Mouse (Mus musculus) erythroblast, adult 5-6 weeks (primary cell): ENCODE measurements around the gene Khk. TPM values are rescaled to one million over a fixed set of nuclear protein-coding genes. Genes with fewer than 3 reads are reported as not detected.
A peak's percentile ranks its signal among the peaks of the same experiment; 100 is the strongest.
"Not testable (repeated sequence)": the region's sequence is repeated elsewhere in the genome, so short reads cannot be mapped to it uniquely, and the experiment has no call there.

Experiments used
- ATAC-seq: replicated peaks from 2 replicates; pipeline ENCODE4 v1.8.0; 2016; ENCODE audit warnings: moderate number of reproducible peaks, mild to moderate bottlenecking, moderate TSS enrichment, inconsistent platforms; ENCODE audit not compliant: poor library complexity, low FRiP score, severe bottlenecking
- total RNA-seq, 2 experiments: library from RNA; stranded (forward) in 1 of 2; stranded (reverse) in 1 of 2; fragments of 150-400 nt in 1 of 2; fragments of 200-764, 138-1000 nt in 1 of 2; gene quantifications; 2 replicates each; pipeline versions ENCODE4 v1.2.3 to v1.2.4; 2015 to 2017; ENCODE audit warnings: low replicate concordance in 2 of 2

Gene Khk
- total RNA-seq (2015; ENCODE audit: low replicate concordance) (8.1 and 14.4 TPM in 2 replicates), total RNA-seq (2017; ENCODE audit: low replicate concordance) (9.2 and 12.4 TPM in 2 replicates)

DNA sequence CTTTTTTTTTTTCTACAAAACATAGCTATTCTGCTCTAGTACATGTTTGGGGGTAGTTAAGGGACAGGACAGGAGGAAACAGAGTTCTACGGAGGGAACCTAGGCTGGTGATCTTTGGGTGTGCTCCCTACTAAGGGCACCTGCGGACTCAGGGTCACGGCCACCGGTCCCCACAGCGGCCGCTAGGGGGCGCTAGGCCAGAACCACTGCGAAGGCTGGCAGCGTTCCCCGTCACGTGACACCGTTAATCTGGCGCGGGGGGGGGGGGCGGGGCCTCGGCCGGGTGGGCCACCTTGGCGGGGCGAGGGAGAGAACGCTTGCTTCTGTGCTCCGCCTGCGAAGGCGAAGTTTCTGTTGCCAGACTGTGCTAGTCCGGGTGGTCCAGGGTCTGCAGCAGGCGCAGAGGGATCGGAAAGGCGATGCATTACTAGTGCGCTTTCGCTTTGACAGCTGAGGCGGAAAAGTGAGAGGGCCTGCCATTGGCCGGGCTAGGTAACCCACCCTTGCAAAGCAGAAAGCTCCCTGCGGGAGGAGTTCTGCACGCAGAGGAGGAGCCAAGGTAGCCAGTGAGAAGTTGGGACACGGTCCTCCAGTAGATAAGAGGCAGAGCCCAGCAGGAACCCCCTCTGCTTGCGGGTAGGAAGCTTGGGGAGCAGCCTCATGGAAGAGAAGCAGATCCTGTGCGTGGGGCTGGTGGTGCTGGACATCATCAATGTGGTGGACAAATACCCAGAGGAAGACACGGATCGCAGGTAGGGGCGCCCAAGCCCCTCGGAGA is at the start of gene Khk:
Gene Khk, plus strand, starts transcription at position 176 of the 778 bp plus-strand sequence.
- ATAC-seq, result peak; percentile 87

- no peak for ATAC-seq
Observed at GRCm38 (mm10) chr5:30872574-30872973, 48.7 kb upstream of the Khk start.

DNA sequence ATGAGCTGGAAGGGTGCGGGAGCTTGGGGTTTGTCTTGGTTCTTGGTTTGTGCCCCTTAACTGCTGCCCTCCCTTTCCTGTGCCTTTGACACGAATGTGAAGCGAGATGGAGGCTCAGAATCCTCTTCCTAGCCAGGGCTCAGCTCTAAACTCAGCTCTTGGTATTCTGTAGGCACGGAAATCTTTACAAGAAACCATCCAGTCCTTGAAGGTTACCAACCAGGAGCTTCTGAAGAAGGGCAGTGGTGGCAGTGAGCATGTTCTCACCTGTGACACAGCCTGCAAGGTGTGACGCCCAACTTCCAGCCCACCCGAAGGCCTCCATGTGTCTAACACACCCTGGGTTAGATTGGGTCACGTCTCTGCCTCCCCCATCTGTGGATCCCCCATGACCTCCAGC is 46.9 kb upstream of the Khk start:
- no peak for ATAC-seq

GRCm38 (mm10) chr5:30878616-30879015 is 42.6 kb upstream of the Khk start:
- no peak for ATAC-seq

DNA sequence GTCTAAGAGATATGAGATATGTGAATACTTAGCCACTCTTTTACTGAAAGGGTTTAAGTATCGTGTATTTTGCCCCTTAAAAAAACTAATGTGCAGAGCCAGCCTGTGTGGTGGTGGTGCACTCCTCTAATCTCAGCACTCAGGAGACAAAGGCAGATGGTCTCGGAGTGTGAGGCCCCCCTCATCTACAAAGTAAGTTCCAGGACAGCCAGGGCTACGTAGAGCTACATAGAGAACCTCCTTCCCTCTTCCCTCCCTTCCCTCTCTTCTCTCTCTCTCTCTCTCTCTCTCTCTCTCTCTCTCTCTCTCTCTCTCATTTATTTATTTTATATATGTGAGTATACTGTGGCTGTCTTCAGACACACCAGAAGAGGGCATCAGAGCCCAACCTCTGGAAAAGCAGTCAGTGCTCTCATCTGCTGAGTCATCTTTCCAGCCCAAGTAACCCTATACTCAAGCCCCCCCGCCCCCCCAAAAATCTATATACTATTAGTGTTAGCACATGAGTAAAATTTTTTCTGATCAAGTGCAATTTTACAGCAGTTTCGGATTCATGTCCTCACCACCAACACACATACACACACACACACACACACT is 41.8 kb upstream of the Khk start:
- ATAC-seq, result no peak

DNA sequence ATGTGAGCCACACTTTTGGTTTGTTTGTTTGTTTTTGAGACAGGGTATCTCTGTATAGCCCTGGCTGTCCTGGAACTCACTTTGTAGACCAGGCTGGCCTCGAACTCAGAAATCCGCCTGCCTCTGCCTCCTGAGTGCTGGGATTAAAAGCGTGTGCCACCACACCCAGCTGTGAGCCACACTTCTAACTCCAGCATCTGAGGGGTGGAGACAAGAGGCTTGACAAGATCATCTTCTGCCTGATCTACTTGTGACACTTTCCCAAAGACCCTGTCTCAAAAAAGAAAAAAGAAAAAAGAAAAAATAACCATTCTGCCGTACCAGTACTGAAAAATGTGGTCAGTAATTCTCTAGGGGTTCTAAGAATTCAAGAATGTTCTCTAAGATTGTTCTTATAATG is 39.4 kb upstream of the Khk start:
- ATAC-seq, result not testable (repeated sequence)

DNA sequence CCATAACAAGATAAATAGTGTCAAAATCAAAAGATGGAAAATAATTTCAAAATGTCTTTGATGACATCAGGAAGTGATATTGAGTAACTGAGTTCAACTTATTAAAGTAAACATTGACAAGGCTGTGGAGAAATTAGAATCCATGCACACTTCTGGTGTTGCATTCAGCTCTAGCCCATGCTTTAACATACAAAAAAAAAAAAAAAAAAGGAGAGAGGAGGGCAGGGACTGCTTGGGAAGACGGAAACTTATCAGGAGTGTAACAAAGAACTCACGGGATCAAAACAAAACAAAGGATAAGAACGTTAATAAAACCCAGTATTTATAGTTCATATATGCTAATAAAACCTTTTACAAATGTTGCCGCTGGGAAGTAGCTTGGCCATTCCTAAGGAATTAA is 35.0 kb upstream of the Khk start:
- no peak for ATAC-seq

- ATAC-seq, result no peak
Observed at GRCm38 (mm10) chr5:30886731-30887130, 34.5 kb upstream of the Khk start.

- peak; percentile 53 for ATAC-seq
Observed at GRCm38 (mm10) chr5:30887331-30887761, 33.9 kb upstream of the Khk start.

- ATAC-seq, result peak; percentile 72
Observed at GRCm38 (mm10) chr5:30887858-30888336, 33.3 kb upstream of the Khk start.

- peak; percentile 50 for ATAC-seq
Observed at GRCm38 (mm10) chr5:30888337-30889087, 32.7 kb upstream of the Khk start, which contains the start of gene Agbl5. Gene Agbl5, plus strand, starts transcription at chr5:30888694.

- no peak for ATAC-seq
Observed at GRCm38 (mm10) chr5:30889088-30889754, 32.0 kb upstream of the Khk start.

GRCm38 (mm10) chr5:30890375-30890774 is 30.9 kb upstream of the Khk start:
- no peak for ATAC-seq

DNA sequence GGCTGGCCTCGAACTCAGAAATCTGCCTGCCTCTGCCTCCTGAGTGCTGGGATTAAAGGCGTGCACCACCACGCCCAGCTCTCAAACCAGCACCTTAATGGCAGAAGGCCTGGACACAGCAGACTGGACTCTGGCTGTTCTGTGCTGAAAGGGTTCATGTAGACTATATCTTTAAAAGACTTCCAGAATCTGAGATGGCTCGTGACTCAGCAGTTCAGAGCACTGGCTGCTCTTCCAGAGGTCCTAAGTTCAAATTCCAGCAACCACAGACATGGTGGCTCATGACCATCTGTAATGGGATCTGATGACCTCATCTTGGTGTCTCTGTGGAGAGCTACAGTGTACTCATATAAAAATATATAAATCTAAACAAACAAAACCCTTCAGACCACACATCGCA is 19.4 kb upstream of the Khk start:
- ATAC-seq, result no peak

- ATAC-seq, result peak; percentile 92
Observed at GRCm38 (mm10) chr5:30907413-30908059, 13.7 kb upstream of the Khk start, which contains the start of gene Ost4. Gene Ost4, minus strand, starts transcription at chr5:30907788.

DNA sequence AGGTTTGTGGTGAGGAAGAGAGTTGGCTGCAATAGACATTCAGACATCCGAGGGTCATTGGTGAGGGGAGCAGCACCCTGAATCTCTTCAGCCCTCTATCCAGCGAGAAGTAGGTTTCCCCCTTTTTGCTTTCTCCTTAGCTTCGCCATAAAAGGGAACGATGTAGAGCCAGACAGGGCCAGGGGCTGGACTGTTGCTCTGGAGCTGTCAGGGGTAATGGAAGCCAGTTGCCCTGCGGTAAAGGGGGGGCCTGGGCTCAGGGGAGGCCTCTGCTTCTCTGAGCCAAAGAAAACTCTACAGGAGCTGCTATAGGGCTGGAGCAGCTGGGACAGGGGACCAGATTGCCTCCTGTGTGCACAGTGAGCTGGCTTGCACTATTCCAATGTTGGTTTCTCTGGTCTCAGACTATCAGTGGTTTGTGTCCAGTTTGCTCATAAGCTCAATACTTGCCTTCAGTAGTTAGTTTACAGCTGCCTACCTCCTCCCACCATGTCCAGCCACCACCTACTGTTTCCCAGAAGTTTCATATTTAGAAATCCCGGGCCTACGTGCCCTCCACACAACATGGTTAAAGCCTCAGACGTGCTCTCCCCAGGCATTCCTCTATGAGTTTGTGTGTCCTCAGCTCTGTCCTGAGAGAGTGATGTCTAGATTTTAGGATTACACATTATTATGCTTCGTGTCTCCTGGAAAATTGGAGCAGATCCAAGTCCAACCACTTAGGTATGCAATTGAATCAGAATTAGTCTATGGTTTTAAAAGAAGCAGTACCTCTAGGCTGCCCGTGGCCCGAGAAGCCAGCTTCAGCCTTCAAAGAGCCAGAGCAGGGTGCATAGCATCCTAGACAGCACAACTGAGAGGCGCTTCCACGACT is 12.6 kb upstream of the Khk start:
- ATAC-seq, result no peak

DNA sequence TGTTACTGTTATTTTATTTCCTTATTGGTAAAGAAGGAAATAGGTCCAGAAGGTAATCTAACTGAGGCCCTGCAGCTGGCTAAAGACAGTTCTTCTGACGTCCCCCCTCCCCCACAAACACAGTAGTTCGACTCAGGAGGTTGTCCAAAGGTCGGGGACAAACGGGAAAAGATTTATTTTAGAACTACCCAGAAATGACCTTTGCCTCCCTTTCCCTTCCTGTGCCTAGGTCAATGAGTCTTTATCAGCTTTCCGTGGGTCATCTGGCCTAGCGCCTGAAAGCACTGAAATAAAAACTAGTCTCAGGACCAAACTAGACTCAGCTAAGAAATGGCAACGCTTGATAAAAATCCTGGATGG is 12.0 kb upstream of the Khk start:
- no peak for ATAC-seq

DNA sequence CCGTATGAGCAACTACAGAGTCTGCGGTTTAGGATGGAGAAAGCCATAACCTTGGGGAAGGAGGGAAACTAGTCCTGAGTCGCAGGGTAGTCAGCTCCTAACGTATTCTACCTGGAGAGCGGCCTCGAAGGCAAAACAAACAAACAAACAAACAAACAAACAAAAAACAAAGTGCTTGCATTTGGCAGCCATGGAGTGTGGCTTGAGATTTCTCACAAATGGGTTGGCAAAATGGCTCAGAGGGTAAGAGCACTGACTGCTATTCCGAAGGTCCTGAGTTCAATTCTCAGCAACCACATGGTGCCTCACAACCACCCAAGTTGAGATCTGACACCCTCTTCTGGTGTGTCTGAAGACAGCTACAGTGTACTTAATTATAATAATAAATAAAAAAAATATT is 11.4 kb upstream of the Khk start:
- no peak for ATAC-seq

- no peak for ATAC-seq
Observed at GRCm38 (mm10) chr5:30910481-30910880, 10.8 kb upstream of the Khk start.
